Mouse (Mus musculus): ENCODE measurements around the gene Igfbp2. TPM values are rescaled to one million over a fixed set of nuclear protein-coding genes. Genes with fewer than 3 reads are reported as not detected.
A peak's percentile ranks its signal among the peaks of the same experiment; 100 is the strongest.

Gene Igfbp2
- polyA plus RNA-seq, 1 experiment from 2014 or later: 148 TPM

DNA sequence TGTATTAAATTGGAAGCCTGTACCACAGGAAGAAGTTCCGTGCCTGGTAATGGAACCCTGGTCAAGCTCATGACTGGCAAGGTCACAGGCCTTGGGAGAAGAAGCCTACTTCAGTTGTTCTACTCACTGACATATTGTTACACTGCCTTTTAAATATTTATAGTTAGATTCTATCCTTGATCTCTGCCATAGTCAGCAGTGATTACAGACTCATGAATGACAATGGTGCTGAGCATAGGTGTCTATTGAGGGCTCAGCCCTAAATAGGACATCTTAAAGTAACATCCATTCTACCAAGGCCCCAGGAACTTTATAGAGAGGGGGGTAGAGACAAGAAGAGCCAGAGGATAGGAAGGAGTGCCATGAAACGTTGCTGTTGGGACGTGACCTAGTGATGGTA is 13.2 kb upstream of the Igfbp2 start:
- WGBS: 85% methylated on average over 3 of the region's 3 CpGs
- H3K27me3 ChIP-seq (ENCODE audit: control insufficient read depth, insufficient read depth, low read length): no peaks in the 10 kb centered on the region
- peaks cover 16% of the 10 kb centered on the region for H3K4me1 ChIP-seq (ENCODE audit: control insufficient read depth, insufficient read depth, low read length)
- no peaks in the 10 kb centered on the region for H3K36me3 ChIP-seq (ENCODE audit: control insufficient read depth, insufficient read depth, low read length)
- no peak for ATAC-seq (ENCODE audit: low FRiP score, low TSS enrichment)
- H3K9me3 ChIP-seq (ENCODE audit: control insufficient read depth, low read length): peaks cover 3% of the 10 kb centered on the region; the same call in 1 of the 2 replicates
- H3K9ac ChIP-seq (ENCODE audit: low read depth, low read length): no peak overlapping the region
- H3K4me3 ChIP-seq (ENCODE audit: low read length): no peak overlapping the region
- no peak overlapping the region for H3K27ac ChIP-seq (ENCODE audit: low read depth, low read length)
- H3K4me2 ChIP-seq (replicated peaks; ENCODE audit: low read depth, low read length): no peak overlapping the region

DNA sequence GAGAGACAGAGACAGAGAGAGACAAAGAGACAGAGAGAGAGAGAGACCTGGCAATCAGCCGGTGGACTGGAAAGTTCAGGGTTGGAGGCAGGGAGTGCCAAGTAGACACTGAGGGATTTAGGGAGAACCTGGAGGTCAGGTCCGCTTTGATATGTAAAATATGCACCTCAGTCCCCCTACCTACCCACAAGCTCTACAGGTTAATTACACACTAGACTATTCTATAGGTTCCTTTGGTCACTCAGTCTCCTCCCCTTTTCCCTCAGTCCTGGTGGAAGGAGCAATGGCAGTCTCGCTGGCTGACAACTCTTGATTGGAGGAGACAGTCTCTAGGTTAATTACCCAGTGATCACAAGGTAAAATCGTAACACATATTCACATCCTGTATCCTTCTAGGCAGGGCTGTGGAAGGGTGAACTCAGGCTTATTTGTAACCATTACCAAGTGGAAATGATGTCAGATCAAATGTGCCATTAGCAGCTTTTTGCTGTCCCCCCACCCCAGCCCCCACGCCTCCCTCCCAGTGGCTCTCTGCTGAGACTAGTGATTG is 11.1 kb upstream of the Igfbp2 start:
- peak overlapping the region; percentile 73 for H3K27ac ChIP-seq (ENCODE audit: low read depth, low read length)
- H3K4me1 ChIP-seq (ENCODE audit: control insufficient read depth, insufficient read depth, low read length): peaks cover 14% of the 10 kb centered on the region
- H3K4me2 ChIP-seq (replicated peaks; ENCODE audit: low read depth, low read length): no peak overlapping the region
- 31% methylated on average over 5 of the region's 5 CpGs for WGBS
- H3K27me3 ChIP-seq (ENCODE audit: control insufficient read depth, insufficient read depth, low read length): no peaks in the 10 kb centered on the region
- H3K4me3 ChIP-seq (ENCODE audit: low read length): no peak overlapping the region
- peak; percentile 23; the same call in 1 of the 2 replicates for ATAC-seq (ENCODE audit: low FRiP score, low TSS enrichment)
- peaks cover 3% of the 10 kb centered on the region; the same call in 1 of the 2 replicates for H3K9me3 ChIP-seq (ENCODE audit: control insufficient read depth, low read length)
- H3K36me3 ChIP-seq (ENCODE audit: control insufficient read depth, insufficient read depth, low read length): no peaks in the 10 kb centered on the region
- no peak overlapping the region for H3K9ac ChIP-seq (ENCODE audit: low read depth, low read length)

- H3K27ac ChIP-seq (ENCODE audit: low read depth, low read length): peak overlapping the region; percentile 73
- no peaks in the 10 kb centered on the region for H3K27me3 ChIP-seq (ENCODE audit: control insufficient read depth, insufficient read depth, low read length)
- H3K36me3 ChIP-seq (ENCODE audit: control insufficient read depth, insufficient read depth, low read length): no peaks in the 10 kb centered on the region
- peaks cover 3% of the 10 kb centered on the region; the same call in 1 of the 2 replicates for H3K9me3 ChIP-seq (ENCODE audit: control insufficient read depth, low read length)
- ATAC-seq (ENCODE audit: low FRiP score, low TSS enrichment): peak; percentile 71
- no peak overlapping the region for H3K4me2 ChIP-seq (replicated peaks; ENCODE audit: low read depth, low read length)
- peaks cover 14% of the 10 kb centered on the region for H3K4me1 ChIP-seq (ENCODE audit: control insufficient read depth, insufficient read depth, low read length)
- H3K9ac ChIP-seq (ENCODE audit: low read depth, low read length): no peak overlapping the region
- 5% methylated on average over 6 of the region's 6 CpGs for WGBS
- no peak overlapping the region for H3K4me3 ChIP-seq (ENCODE audit: low read length)
Measured at GRCm38 (mm10) chr1:72813639-72814403, 10.5 kb upstream of the Igfbp2 start.

- H3K27ac ChIP-seq (ENCODE audit: low read depth, low read length): no peak overlapping the region
- ATAC-seq (ENCODE audit: low FRiP score, low TSS enrichment): peak; percentile 33; the same call in 1 of the 2 replicates
- 60% methylated on average over 5 of the region's 5 CpGs for whole genome bisulfite sequencing
Measured at GRCm38 (mm10) chr1:72815184-72815583, 9.1 kb upstream of the Igfbp2 start.

DNA sequence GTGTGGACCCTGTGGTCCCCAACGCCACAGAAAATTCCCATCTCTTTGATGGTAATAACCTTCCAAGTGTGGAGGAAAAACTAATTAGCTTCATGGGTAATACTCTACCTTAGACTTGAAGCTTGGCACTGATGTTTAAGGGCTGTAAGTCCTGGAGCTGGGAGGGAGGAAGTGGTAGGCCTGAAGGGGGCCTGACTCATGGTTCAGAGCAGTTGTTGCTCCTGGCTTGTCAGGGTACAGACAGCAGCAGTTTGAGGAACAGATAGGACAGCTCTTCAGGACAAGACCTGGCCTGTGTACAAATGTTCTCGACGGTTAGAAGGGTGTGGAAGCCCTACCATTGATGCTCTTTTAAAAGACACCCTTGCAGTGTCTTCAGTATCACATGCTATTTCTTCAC is 8.7 kb upstream of the Igfbp2 start:
- no peak for ATAC-seq (ENCODE audit: low FRiP score, low TSS enrichment)
- WGBS: 88% methylated on average over 3 of the region's 3 CpGs
- Histone ChIP-seq H3K36me3 (ENCODE audit: control insufficient read depth, insufficient read depth, low read length) (no peaks in the 10 kb centered on the region), H3K4me1 (ENCODE audit: control insufficient read depth, insufficient read depth, low read length) (peaks cover 14% of the 10 kb centered on the region), H3K27ac (ENCODE audit: low read depth, low read length) (no peak overlapping the region), H3K27me3 (ENCODE audit: control insufficient read depth, insufficient read depth, low read length) (no peaks in the 10 kb centered on the region), H3K4me2 (replicated peaks; ENCODE audit: low read depth, low read length) (no peak overlapping the region), H3K9me3 (ENCODE audit: control insufficient read depth, low read length) (peaks cover 3% of the 10 kb centered on the region; the same call in 1 of the 2 replicates), H3K4me3 (ENCODE audit: low read length) (no peak overlapping the region), H3K9ac (ENCODE audit: low read depth, low read length) (no peak overlapping the region)

More at GRCm38 (mm10) chr1:72815184-72815583, 9.1 kb upstream of the Igfbp2 start:
- Histone ChIP-seq H3K4me3 (ENCODE audit: low read length) (no peak overlapping the region), H3K4me1 (ENCODE audit: control insufficient read depth, insufficient read depth, low read length) (peaks cover 14% of the 10 kb centered on the region), H3K27me3 (ENCODE audit: control insufficient read depth, insufficient read depth, low read length) (no peaks in the 10 kb centered on the region), H3K4me2 (replicated peaks; ENCODE audit: low read depth, low read length) (no peak overlapping the region), H3K9ac (ENCODE audit: low read depth, low read length) (no peak overlapping the region), H3K36me3 (ENCODE audit: control insufficient read depth, insufficient read depth, low read length) (no peaks in the 10 kb centered on the region), H3K9me3 (ENCODE audit: control insufficient read depth, low read length) (peaks cover 3% of the 10 kb centered on the region; the same call in 1 of the 2 replicates)

DNA sequence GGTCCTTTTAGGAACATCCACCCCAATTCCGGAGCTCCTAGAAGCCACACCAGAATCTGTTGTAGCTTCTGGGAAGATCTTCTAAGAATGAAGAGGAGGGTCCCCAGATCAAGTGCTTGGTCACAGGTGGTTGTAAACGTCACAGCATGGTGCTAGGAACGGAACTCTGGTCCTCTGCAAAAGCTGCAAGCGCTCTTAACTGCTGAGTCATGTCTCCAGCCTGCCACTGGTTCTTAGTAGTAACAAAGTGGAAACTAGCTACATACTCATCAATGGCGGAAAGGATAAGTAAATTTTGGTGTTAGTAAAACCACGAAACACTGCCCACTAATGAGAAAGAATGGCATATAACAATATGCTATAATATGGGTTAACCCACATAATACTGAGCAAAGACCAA is 4.3 kb upstream of the Igfbp2 start:
- WGBS: 88% methylated on average over 6 of the region's 6 CpGs
- no peaks in the 10 kb centered on the region for H3K27me3 ChIP-seq (ENCODE audit: control insufficient read depth, insufficient read depth, low read length)
- H3K36me3 ChIP-seq (ENCODE audit: control insufficient read depth, insufficient read depth, low read length): no peaks in the 10 kb centered on the region
- no peak for ATAC-seq (ENCODE audit: low FRiP score, low TSS enrichment)
- H3K9ac ChIP-seq (ENCODE audit: low read depth, low read length): no peak overlapping the region
- no peak overlapping the region for H3K4me2 ChIP-seq (replicated peaks; ENCODE audit: low read depth, low read length)
- H3K4me1 ChIP-seq (ENCODE audit: control insufficient read depth, insufficient read depth, low read length): peaks cover 6% of the 10 kb centered on the region
- H3K9me3 ChIP-seq (ENCODE audit: control insufficient read depth, low read length): no peaks in the 10 kb centered on the region
- H3K4me3 ChIP-seq (ENCODE audit: low read length): no peak overlapping the region
- no peak overlapping the region for H3K27ac ChIP-seq (ENCODE audit: low read depth, low read length)

- H3K4me3 ChIP-seq (ENCODE audit: low read length): no peak overlapping the region
- H3K4me1 ChIP-seq (ENCODE audit: control insufficient read depth, insufficient read depth, low read length): peaks cover 31% of the 10 kb centered on the region
- no peak overlapping the region for H3K9ac ChIP-seq (ENCODE audit: low read depth, low read length)
- H3K36me3 ChIP-seq (ENCODE audit: control insufficient read depth, insufficient read depth, low read length): no peaks in the 10 kb centered on the region
- no peaks in the 10 kb centered on the region; the same call in 1 of the 2 replicates for H3K27me3 ChIP-seq (ENCODE audit: control insufficient read depth, insufficient read depth, low read length)
- 85% methylated on average over 10 of the region's 10 CpGs for WGBS
- H3K9me3 ChIP-seq (ENCODE audit: control insufficient read depth, low read length): no peaks in the 10 kb centered on the region
- no peak for ATAC-seq (ENCODE audit: low FRiP score, low TSS enrichment)
- H3K4me2 ChIP-seq (replicated peaks; ENCODE audit: low read depth, low read length): no peak overlapping the region
- H3K27ac ChIP-seq (ENCODE audit: low read depth, low read length): no peak overlapping the region
Measured at GRCm38 (mm10) chr1:72822893-72823292, 1.4 kb upstream of the Igfbp2 start.

GRCm38 (mm10) chr1:72824707-72825101 is 401 bp downstream of the Igfbp2 start:
- 0% methylated on average over 37 of the region's 37 CpGs for WGBS
- Histone ChIP-seq H3K4me2 (replicated peaks; ENCODE audit: low read depth, low read length) (peak overlapping the region; percentile 100), H3K4me1 (ENCODE audit: control insufficient read depth, insufficient read depth, low read length) (peaks cover 36% of the 10 kb centered on the region), H3K27ac (ENCODE audit: low read depth, low read length) (no peak overlapping the region), H3K36me3 (ENCODE audit: control insufficient read depth, insufficient read depth, low read length) (no peaks in the 10 kb centered on the region), H3K9ac (ENCODE audit: low read depth, low read length) (peak overlapping the region; percentile 70), H3K4me3 (ENCODE audit: low read length) (peak overlapping the region; percentile 64), H3K9me3 (ENCODE audit: control insufficient read depth, low read length) (no peaks in the 10 kb centered on the region), H3K27me3 (ENCODE audit: control insufficient read depth, insufficient read depth, low read length) (no peaks in the 10 kb centered on the region; the same call in 1 of the 2 replicates)
- peak; percentile 39 for ATAC-seq (ENCODE audit: low FRiP score, low TSS enrichment)

DNA sequence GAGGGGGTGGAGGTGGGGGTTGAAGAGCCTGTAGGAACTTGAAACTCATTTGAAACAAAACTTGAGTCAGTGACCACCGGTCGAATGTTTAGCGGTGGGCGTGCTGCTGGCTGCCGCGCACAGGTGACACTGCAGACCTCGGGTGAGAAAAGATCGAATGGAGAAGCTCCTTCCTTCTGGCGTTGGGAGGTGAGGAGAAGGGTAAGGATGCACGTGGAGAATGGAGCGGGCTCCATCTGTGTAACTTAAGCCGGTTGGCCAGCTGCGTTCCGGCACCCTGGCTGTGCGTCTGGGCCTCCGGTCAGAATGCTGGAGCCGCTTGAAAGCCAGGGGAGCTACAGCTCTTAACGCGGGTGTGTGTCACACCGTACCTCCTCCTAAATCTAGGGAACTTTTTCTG is 983 bp downstream of the Igfbp2 start:
- Histone ChIP-seq H3K9me3 (ENCODE audit: control insufficient read depth, low read length) (no peaks in the 10 kb centered on the region), H3K36me3 (ENCODE audit: control insufficient read depth, insufficient read depth, low read length) (no peaks in the 10 kb centered on the region), H3K27me3 (ENCODE audit: control insufficient read depth, insufficient read depth, low read length) (no peaks in the 10 kb centered on the region; the same call in 1 of the 2 replicates), H3K9ac (ENCODE audit: low read depth, low read length) (peak overlapping the region; percentile 70), H3K4me1 (ENCODE audit: control insufficient read depth, insufficient read depth, low read length) (peaks cover 36% of the 10 kb centered on the region), H3K4me3 (ENCODE audit: low read length) (peak overlapping the region; percentile 64), H3K4me2 (replicated peaks; ENCODE audit: low read depth, low read length) (peak overlapping the region; percentile 100), H3K27ac (ENCODE audit: low read depth, low read length) (no peak overlapping the region)
- peak; percentile 30 for ATAC-seq (ENCODE audit: low FRiP score, low TSS enrichment)
- WGBS: 0% methylated on average over 20 of the region's 20 CpGs

Data from kidney, embryonic 14.5 days (tissue).